Mouse (Mus musculus): ENCODE measurements around the gene Atp6v1e2. TPM values are rescaled to one million over a fixed set of nuclear protein-coding genes. Genes with fewer than 3 reads are reported as not detected.

The Atp6v1e2 gene
- polyA plus RNA-seq, 1 experiment = not detected

GRCm38 (mm10) chr17:86900564-86900963 lies 47.1 kb downstream of the Atp6v1e2 start:
- TF ChIP-seq FOSL1 (IDR thresholded peaks at IDR 0.05; ENCODE audit: insufficient read depth, low read length, poor library complexity, severe bottlenecking) (no peak), MYOD1 (IDR thresholded peaks at IDR 0.05; ENCODE audit: control insufficient read depth, insufficient read length, low read depth) (no peak), MAX (IDR thresholded peaks at IDR 0.05) (no peak), CTCF (IDR thresholded peaks at IDR 0.05; ENCODE audit: control insufficient read depth, insufficient read depth, insufficient read length) (no peak), MYOG (IDR thresholded peaks at IDR 0.05; ENCODE audit: control insufficient read depth, extremely low read depth, insufficient read length) (no peak), CEBPB (IDR thresholded peaks at IDR 0.05; ENCODE audit: low read depth) (no peak), USF1 (IDR thresholded peaks at IDR 0.05; ENCODE audit: low read depth) (no peak)

GRCm38 (mm10) chr17:86899821-86900220 lies 47.9 kb downstream of the Atp6v1e2 start:
- H3ac ChIP-seq (ENCODE audit: control insufficient read depth, insufficient read length, low read depth) = no peak overlapping the region
- H3K4me3 ChIP-seq (ENCODE audit: insufficient read depth, poor library complexity, severe bottlenecking) = no peak overlapping the region
- no peak for TF ChIP-seq CEBPB (IDR thresholded peaks at IDR 0.05; ENCODE audit: low read depth)
- no peak for TF ChIP-seq CTCF (IDR thresholded peaks at IDR 0.05; ENCODE audit: control insufficient read depth, insufficient read depth, insufficient read length)
- no peak for TF ChIP-seq FOSL1 (IDR thresholded peaks at IDR 0.05; ENCODE audit: insufficient read depth, low read length, poor library complexity, severe bottlenecking)
- TF ChIP-seq MYOD1 (IDR thresholded peaks at IDR 0.05; ENCODE audit: control insufficient read depth, insufficient read length, low read depth) = no peak
- no peak for TF ChIP-seq MAX (IDR thresholded peaks at IDR 0.05)
- no peak for TF ChIP-seq MYOG (IDR thresholded peaks at IDR 0.05; ENCODE audit: control insufficient read depth, extremely low read depth, insufficient read length)
- no peak for TF ChIP-seq USF1 (IDR thresholded peaks at IDR 0.05; ENCODE audit: low read depth)
- peaks cover 4% of the 10 kb centered on the region for H3K27me3 ChIP-seq (ENCODE audit: control insufficient read depth, insufficient read depth, insufficient read length)
- H3K79me2 ChIP-seq (ENCODE audit: control insufficient read depth, insufficient read depth) = no peaks in the 10 kb centered on the region
- no peaks in the 10 kb centered on the region for H3K36me3 ChIP-seq (ENCODE audit: control insufficient read depth, insufficient read depth)
- no peaks in the 10 kb centered on the region for H3K79me3 ChIP-seq (ENCODE audit: low read depth)

More at GRCm38 (mm10) chr17:86900564-86900963, 47.1 kb downstream of the Atp6v1e2 start:
- Histone ChIP-seq H3K79me2 (ENCODE audit: control insufficient read depth, insufficient read depth) (no peaks in the 10 kb centered on the region), H3ac (ENCODE audit: control insufficient read depth, insufficient read length, low read depth) (no peak overlapping the region), H3K4me3 (ENCODE audit: insufficient read depth, poor library complexity, severe bottlenecking) (no peak overlapping the region), H3K27me3 (ENCODE audit: control insufficient read depth, insufficient read depth, insufficient read length) (no peaks in the 10 kb centered on the region), H3K36me3 (ENCODE audit: control insufficient read depth, insufficient read depth) (no peaks in the 10 kb centered on the region), H3K79me3 (ENCODE audit: low read depth) (no peaks in the 10 kb centered on the region)

GRCm38 (mm10) chr17:86897486-86898165 lies 50.1 kb downstream of the Atp6v1e2 start:
- Histone ChIP-seq H3ac (ENCODE audit: control insufficient read depth, insufficient read length, low read depth) (no peak overlapping the region), H3K4me3 (ENCODE audit: insufficient read depth, poor library complexity, severe bottlenecking) (no peak overlapping the region), H3K36me3 (ENCODE audit: control insufficient read depth, insufficient read depth) (no peaks in the 10 kb centered on the region), H3K79me3 (ENCODE audit: low read depth) (no peaks in the 10 kb centered on the region), H3K27me3 (ENCODE audit: control insufficient read depth, insufficient read depth, insufficient read length) (peaks cover 4% of the 10 kb centered on the region), H3K79me2 (ENCODE audit: control insufficient read depth, insufficient read depth) (no peaks in the 10 kb centered on the region)
- TF ChIP-seq USF1 (IDR thresholded peaks at IDR 0.05; ENCODE audit: low read depth) (no peak), FOSL1 (IDR thresholded peaks at IDR 0.05; ENCODE audit: insufficient read depth, low read length, poor library complexity, severe bottlenecking) (no peak), MAX (IDR thresholded peaks at IDR 0.05) (no peak)

- Histone ChIP-seq H3K27me3 (ENCODE audit: control insufficient read depth, insufficient read depth, insufficient read length) (peaks cover 4% of the 10 kb centered on the region), H3K4me3 (ENCODE audit: insufficient read depth, poor library complexity, severe bottlenecking) (no peak overlapping the region), H3K79me2 (ENCODE audit: control insufficient read depth, insufficient read depth) (no peaks in the 10 kb centered on the region), H3K36me3 (ENCODE audit: control insufficient read depth, insufficient read depth) (no peaks in the 10 kb centered on the region), H3K79me3 (ENCODE audit: low read depth) (no peaks in the 10 kb centered on the region), H3ac (ENCODE audit: control insufficient read depth, insufficient read length, low read depth) (no peak overlapping the region)
- TF ChIP-seq MAX (IDR thresholded peaks at IDR 0.05) (no peak), USF1 (IDR thresholded peaks at IDR 0.05; ENCODE audit: low read depth) (no peak), MYOD1 (IDR thresholded peaks at IDR 0.05; ENCODE audit: control insufficient read depth, insufficient read length, low read depth) (no peak), CEBPB (IDR thresholded peaks at IDR 0.05; ENCODE audit: low read depth) (no peak)
These were observed 52.5 kb downstream of the Atp6v1e2 start for GRCm38 (mm10) chr17:86895191-86895590.

Other genes starting within 250 kb of the Atp6v1e2 start
- gene Epas1, start 194.2 kb downstream of the Atp6v1e2 start, polyA plus RNA-seq (2012; fragmentation: generic; extraction: Trizol) = 0.05 TPM
- gene Tmem247, start 30.5 kb downstream of the Atp6v1e2 start, polyA plus RNA-seq (2012; fragmentation: generic; extraction: Trizol) = not detected
- 10.5 TPM for gene Rhoq, start 15.2 kb upstream of the Atp6v1e2 start, polyA plus RNA-seq (2012; fragmentation: generic; extraction: Trizol)
- 29.5 TPM for gene Pigf, start 77.5 kb upstream of the Atp6v1e2 start, polyA plus RNA-seq (2012; fragmentation: generic; extraction: Trizol)
- gene Cript, start 77.7 kb upstream of the Atp6v1e2 start, polyA plus RNA-seq (2012; fragmentation: generic; extraction: Trizol) = 45.5 TPM
- gene Socs5, start 159.8 kb upstream of the Atp6v1e2 start, polyA plus RNA-seq (2012; fragmentation: generic; extraction: Trizol) = 20.1 TPM